Mouse (Mus musculus) MEL (cell line): ENCODE data around the gene Grhl3. TPM values are rescaled to one million over a fixed set of nuclear protein-coding genes. Genes with fewer than 3 reads are reported as not detected.

Experiments used
- DNase-seq: peaks from one replicate; pipeline ENCODE4 v3.0.0; 2011; ENCODE audit warnings: low read depth, low spot score
- H3K27ac ChIP-seq: 2 replicates; pipeline ENCODE4 v1.5.1; 2012; ENCODE audit warnings: low read depth, mild to moderate bottlenecking, control low read depth, low read length, moderate library complexity; ENCODE audit not compliant: control insufficient read depth
- H3K27me3 ChIP-seq, 2 experiments: fragments of 150-350 bp in 1 of 2; sonication (generic) in 1 of 2; 2 replicates each; pipeline ENCODE4 v1.6.1; 2012; ENCODE audit warnings: low read length in 2 of 2, mild to moderate bottlenecking in 2 of 2, improper control_type of control experiment in 1 of 2, moderate library complexity in 1 of 2; ENCODE audit not compliant: insufficient read depth in 2 of 2, control insufficient read depth in 1 of 2
- H3K36me3 ChIP-seq, 2 experiments: 2 replicates each; pipeline ENCODE4 v1.6.1; 2012 to 2014; ENCODE audit warnings: low read length in 2 of 2, improper control_type of control experiment in 1 of 2, inconsistent platforms in 1 of 2, mild to moderate bottlenecking in 1 of 2; ENCODE audit not compliant: insufficient read depth in 2 of 2, control insufficient read depth in 1 of 2
- H3K4me1 ChIP-seq, 2 experiments: fragments of 150-350 bp in 1 of 2; sonication (generic) in 1 of 2; 2 replicates each; pipeline ENCODE4 v1.6.1; 2012; ENCODE audit warnings: low read length in 2 of 2, improper control_type of control experiment in 1 of 2, mild to moderate bottlenecking in 1 of 2; ENCODE audit not compliant: insufficient read depth in 2 of 2, control insufficient read depth in 1 of 2
- H3K4me3 ChIP-seq, 2 experiments: fragments of 150-350 bp in 1 of 2; sonication (generic) in 1 of 2; 2 replicates each; pipeline ENCODE4 v1.5.1; 2012; ENCODE audit warnings: low read depth in 2 of 2, low read length in 2 of 2, mild to moderate bottlenecking in 2 of 2, moderate library complexity in 2 of 2, control low read depth in 1 of 2, improper control_type of control experiment in 1 of 2; ENCODE audit not compliant: control insufficient read depth in 1 of 2, insufficient read depth in 1 of 2
- H3K79me2 ChIP-seq: 2 replicates; pipeline ENCODE4 v1.6.1; 2012; ENCODE audit warnings: mild to moderate bottlenecking, low read length, moderate library complexity; ENCODE audit not compliant: control insufficient read depth, poor library complexity, insufficient read depth
- H3K9ac ChIP-seq: 2 replicates; pipeline ENCODE4 v1.6.1; 2012; ENCODE audit warnings: low read depth, mild to moderate bottlenecking, control low read depth, low read length, moderate library complexity; ENCODE audit not compliant: control insufficient read depth, poor library complexity, severe bottlenecking
- H3K9me3 ChIP-seq: fragments of 150-350 bp; sonication (generic); replicated peaks from 2 replicates; pipeline ENCODE4 v1.6.1; 2012; ENCODE audit warnings: mild to moderate bottlenecking, low read length, improper control_type of control experiment, moderate library complexity; ENCODE audit not compliant: insufficient read depth
- BHLHE40 ChIP-seq: IDR thresholded peaks from 2 replicates; pipeline ENCODE4 v1.6.1; 2012; ENCODE audit warnings: low read depth, mild to moderate bottlenecking, inconsistent platforms, low read length, improper control_type of control experiment, borderline replicate concordance
- CHD1 ChIP-seq: IDR thresholded peaks from 2 replicates; pipeline ENCODE4 v1.6.1; 2012; ENCODE audit warnings: low read depth, mild to moderate bottlenecking, inconsistent platforms, low read length, improper control_type of control experiment
- CHD2 ChIP-seq: IDR thresholded peaks from 2 replicates; pipeline ENCODE4 v1.6.1; 2011; ENCODE audit warnings: low read length, improper control_type of control experiment
- CTCF ChIP-seq, 3 experiments: IDR thresholded peaks in 2 of 3; conservative IDR thresholded peaks in 1 of 3; 2 replicates each; pipeline ENCODE4 v1.5.1; 2011 to 2012; ENCODE audit warnings: low read length in 3 of 3, low read depth in 2 of 3, mild to moderate bottlenecking in 2 of 3, improper control_type of control experiment in 1 of 3, inconsistent platforms in 1 of 3, mixed read lengths in 1 of 3, moderate library complexity in 1 of 3; ENCODE audit not compliant: control insufficient read depth in 1 of 3, insufficient read depth in 1 of 3, poor library complexity in 1 of 3, severe bottlenecking in 1 of 3
- E2F4 ChIP-seq: IDR thresholded peaks from 2 replicates; pipeline ENCODE4 v1.6.1; 2011; ENCODE audit warnings: low read depth, low read length, improper control_type of control experiment, borderline replicate concordance
- ELF1 ChIP-seq: IDR thresholded peaks from 2 replicates; pipeline ENCODE4 v1.6.1; 2014; ENCODE audit warnings: low read depth, mild to moderate bottlenecking, inconsistent platforms, low read length, improper control_type of control experiment, moderate library complexity
- EP300 ChIP-seq, 2 experiments: IDR thresholded peaks; 2 replicates each; pipeline ENCODE4 v1.6.1; 2011; ENCODE audit warnings: improper control_type of control experiment in 2 of 2, low read length in 2 of 2, low read depth in 1 of 2, mild to moderate bottlenecking in 1 of 2
- GATA1 ChIP-seq: IDR thresholded peaks from 2 replicates; pipeline ENCODE4 v1.6.1; 2011; ENCODE audit warnings: low read depth, low read length, improper control_type of control experiment
- KAT2A ChIP-seq: conservative IDR thresholded peaks from 2 replicates; pipeline ENCODE4 v1.6.1; 2012; ENCODE audit warnings: low read depth, low read length, improper control_type of control experiment, inconsistent platforms
- MAFK ChIP-seq: IDR thresholded peaks from 2 replicates; pipeline ENCODE4 v1.6.1; 2011; ENCODE audit warnings: low read depth, mild to moderate bottlenecking, low read length, improper control_type of control experiment, borderline replicate concordance
- MEF2A ChIP-seq: IDR thresholded peaks from 2 replicates; pipeline ENCODE4 v1.6.1; 2014; ENCODE audit warnings: low read depth, mild to moderate bottlenecking, inconsistent platforms, low read length, improper control_type of control experiment; ENCODE audit not compliant: poor library complexity, insufficient replicate concordance, severe bottlenecking; ENCODE audit errors: extremely low read depth
- MXI1 ChIP-seq: IDR thresholded peaks from 2 replicates; pipeline ENCODE4 v1.6.1; 2011; ENCODE audit warnings: mild to moderate bottlenecking, low read depth, low read length, improper control_type of control experiment
- MYC ChIP-seq: IDR thresholded peaks from 2 replicates; pipeline ENCODE4 v1.6.1; 2011; ENCODE audit warnings: low read depth, mild to moderate bottlenecking, low read length, improper control_type of control experiment, moderate library complexity
- NELFE ChIP-seq: IDR thresholded peaks from 2 replicates; pipeline ENCODE4 v1.6.1; 2011; ENCODE audit warnings: low read depth, low read length, improper control_type of control experiment
- NRF1 ChIP-seq: IDR thresholded peaks from 2 replicates; pipeline ENCODE4 v1.6.1; 2014; ENCODE audit warnings: low read depth, mild to moderate bottlenecking, inconsistent platforms, low read length, improper control_type of control experiment, moderate library complexity; ENCODE audit not compliant: poor library complexity, insufficient read depth, severe bottlenecking
- SMC3 ChIP-seq: IDR thresholded peaks from 2 replicates; pipeline ENCODE4 v1.6.1; 2011; ENCODE audit warnings: low read depth, low read length, improper control_type of control experiment
- TCF12 ChIP-seq: IDR thresholded peaks from 2 replicates; pipeline ENCODE4 v1.6.1; 2014; ENCODE audit warnings: low read depth, mild to moderate bottlenecking, inconsistent platforms, low read length, improper control_type of control experiment, moderate library complexity
- UBTF ChIP-seq: IDR thresholded peaks from 2 replicates; pipeline ENCODE4 v1.6.1; 2012; ENCODE audit warnings: low read depth, mild to moderate bottlenecking, inconsistent platforms, low read length, improper control_type of control experiment, moderate library complexity, borderline replicate concordance; ENCODE audit not compliant: insufficient read depth
- USF2 ChIP-seq, 2 experiments: IDR thresholded peaks; 2 replicates each; pipeline ENCODE4 v1.6.1; 2011 to 2012; ENCODE audit warnings: improper control_type of control experiment in 2 of 2, low read length in 2 of 2, borderline replicate concordance in 1 of 2, inconsistent platforms in 1 of 2, low read depth in 1 of 2, mild to moderate bottlenecking in 1 of 2; ENCODE audit not compliant: insufficient read depth in 1 of 2
- ZKSCAN1 ChIP-seq: IDR thresholded peaks from 2 replicates; pipeline ENCODE4 v1.6.1; 2012; ENCODE audit warnings: low read depth, mild to moderate bottlenecking, inconsistent platforms, low read length, improper control_type of control experiment, moderate library complexity
- polyA plus RNA-seq, 2 experiments: library from polyadenylated mRNA; stranded (reverse) in 1 of 2; unstranded in 1 of 2; fragments of >175 nt in 1 of 2; fragments of >200 nt in 1 of 2; gene quantifications; 2 replicates each; pipeline versions ENCODE4 v1.2.1 to v1.2.4; 2012; ENCODE audit warnings: low replicate concordance in 2 of 2, low read depth in 1 of 2; ENCODE audit not compliant: insufficient read length in 2 of 2, insufficient read depth in 1 of 2, missing spikeins in 1 of 2
- total RNA-seq: library from RNA; depleted of rRNA; stranded (reverse); fragments of 300-350 nt; gene quantifications from 2 replicates; pipeline ENCODE4 v1.2.3, GENCODE M21; 2012

Grhl3 gene
- total and polyA plus RNA-seq, 3 experiments = not detected

GRCm38 (mm10) chr4:135548521-135549077 lies 24.8 kb downstream of the Grhl3 start:
- no peaks in the 10 kb centered on the region for H3K79me2 ChIP-seq
- no peaks in the 10 kb centered on the region; a peak in 2 of 4 replicates for H3K27me3 ChIP-seq
- H3K9ac ChIP-seq = no peak overlapping the region
- H3K4me3 ChIP-seq = no peak overlapping the region
- H3K4me1 ChIP-seq = peaks cover 3 to 7% of the 10 kb centered on the region in 2 experiments; a peak in 2 of 4 replicates
- no peak for TF ChIP-seq TCF12
- no peak for TF ChIP-seq E2F4
- no peak for TF ChIP-seq MYC
- TF ChIP-seq UBTF = no peak
- no peak for TF ChIP-seq BHLHE40
- TF ChIP-seq CHD1 = no peak
- TF ChIP-seq KAT2A = no peak
- TF ChIP-seq GATA1 = no peak
- TF ChIP-seq EP300 (IDR thresholded peaks at IDR 0.05; ENCODE audit: low read depth in 1 of 2, low read length in 2 of 2) = no peak
- TF ChIP-seq NELFE = no peak
- H3K36me3 ChIP-seq = no peaks in the 10 kb centered on the region
- no peak for DNase-seq
- H3K9me3 ChIP-seq = no peaks in the 10 kb centered on the region
- H3K27ac ChIP-seq = no peak overlapping the region

DNA sequence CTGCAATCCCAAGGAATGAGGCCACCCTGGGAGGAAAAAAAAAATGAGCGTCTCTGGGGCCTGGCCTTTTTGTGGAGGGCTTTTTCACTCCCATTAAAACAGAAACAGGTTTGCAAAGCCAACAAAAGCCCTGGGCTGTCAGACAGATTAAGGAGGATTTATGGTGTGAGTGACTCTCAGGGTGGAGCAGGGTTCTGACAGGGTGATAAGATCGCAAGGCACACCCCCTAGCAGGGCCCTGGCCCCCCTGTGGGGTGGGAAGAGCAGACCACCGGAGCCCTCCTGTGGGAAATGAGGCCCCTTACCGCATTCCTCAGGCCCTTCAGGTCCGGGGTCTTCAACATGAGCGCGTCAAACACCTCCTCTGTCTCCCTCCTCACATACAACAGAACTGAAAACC lies 25.3 kb downstream of the Grhl3 start:
- H3K9ac ChIP-seq = no peak overlapping the region
- no peaks in the 10 kb centered on the region for H3K9me3 ChIP-seq
- H3K27ac ChIP-seq = no peak overlapping the region
- no peaks in the 10 kb centered on the region for H3K36me3 ChIP-seq
- H3K79me2 ChIP-seq = no peaks in the 10 kb centered on the region
- TF ChIP-seq ELF1 = no peak
- TF ChIP-seq NELFE = no peak
- no peak for TF ChIP-seq MEF2A
- no peak for TF ChIP-seq UBTF
- no peak for TF ChIP-seq CTCF (IDR thresholded peaks at IDR 0.05 in 2 of 3, conservative IDR thresholded peaks at IDR 0.05 in 1 of 3; ENCODE audit: control insufficient read depth in 1 of 3, insufficient read depth in 1 of 3, low read depth in 2 of 3, low read length in 3 of 3, poor library complexity in 1 of 3, severe bottlenecking in 1 of 3)
- TF ChIP-seq SMC3 = no peak
- no peak for TF ChIP-seq BHLHE40
- TF ChIP-seq CHD2 = no peak
- no peak for TF ChIP-seq EP300 (IDR thresholded peaks at IDR 0.05; ENCODE audit: low read depth in 1 of 2, low read length in 2 of 2)
- no peak for TF ChIP-seq MXI1
- no peak for TF ChIP-seq ZKSCAN1
- TF ChIP-seq MAFK = no peak
- no peak for TF ChIP-seq NRF1
- TF ChIP-seq E2F4 = no peak
- no peak for TF ChIP-seq USF2 (IDR thresholded peaks at IDR 0.05; ENCODE audit: borderline replicate concordance in 1 of 2, insufficient read depth in 1 of 2, low read depth in 1 of 2, low read length in 2 of 2)
- no peak for DNase-seq
- no peak overlapping the region for H3K4me3 ChIP-seq
- H3K4me1 ChIP-seq = peaks cover 3 to 7% of the 10 kb centered on the region in 2 experiments; a peak in 2 of 4 replicates
- H3K27me3 ChIP-seq = no peaks in the 10 kb centered on the region; a peak in 2 of 4 replicates
